30 mouse cellular contexts compared by ENCODE assay signal in genomic region chr15:97030984-97031492, GRCm38 (mm10). TPM values are rescaled to one million over a fixed set of nuclear protein-coding genes. Genes with fewer than 3 reads are reported as not detected.
"Had no signal": no experiment of that assay in that cellular context is flagged by ENCODE, and none has a peak within 500 bp of the region (broad histone marks: within the 10 kb centered on the region; RNA-seq: fewer than 3 reads in every experiment).

No protein-coding gene starts in this region.

- H3K36me3 ChIP-seq: embryonic facial prominence, embryonic 10.5 days; embryonic facial prominence, embryonic 12.5 days; embryonic facial prominence, embryonic 13.5 days; embryonic facial prominence, embryonic 15.5 days; forebrain, embryonic 10.5 days; forebrain, embryonic 12.5 days; forebrain, embryonic 15.5 days had no signal

- H3K27ac ChIP-seq: embryonic facial prominence, embryonic 10.5 days; embryonic facial prominence, embryonic 12.5 days; embryonic facial prominence, embryonic 13.5 days; embryonic facial prominence, embryonic 15.5 days; forebrain, embryonic 10.5 days; forebrain, embryonic 12.5 days; forebrain, embryonic 13.5 days; forebrain, embryonic 15.5 days; gastrocnemius, adult 2 months had no signal

- H3K4me2 ChIP-seq: embryonic facial prominence, embryonic 12.5 days; embryonic facial prominence, embryonic 13.5 days; embryonic facial prominence, embryonic 15.5 days; forebrain, embryonic 12.5 days; forebrain, embryonic 13.5 days; forebrain, embryonic 15.5 days had no signal

- H3K27me3 ChIP-seq: embryonic facial prominence, embryonic 12.5 days; embryonic facial prominence, embryonic 13.5 days; embryonic facial prominence, embryonic 15.5 days; forebrain, embryonic 12.5 days; forebrain, embryonic 13.5 days; forebrain, embryonic 15.5 days had no signal

- H3K9me3 ChIP-seq: embryonic facial prominence, embryonic 10.5 days; embryonic facial prominence, embryonic 12.5 days; embryonic facial prominence, embryonic 13.5 days; embryonic facial prominence, embryonic 15.5 days; forebrain, embryonic 10.5 days; forebrain, embryonic 12.5 days; forebrain, embryonic 13.5 days; forebrain, embryonic 15.5 days had no signal

- DNase-seq: cerebellum, adult 18-20 months; cerebellum, adult 2 months; cerebellum, adult 8-10 months; cerebellum, adult 9-10 months; cerebellum, adult 9-11 months; cerebellum, postnatal 10 days; cerebellum, postnatal 14 days; cerebellum, postnatal 25 days; cerebellum, postnatal 36 days; embryo, embryonic 11 days; forebrain, postnatal 0 days; gastrocnemius, adult 2 months; gastrocnemius, postnatal 10 days; gastrocnemius, postnatal 14 days; gastrocnemius, postnatal 25 days; gastrocnemius, postnatal 36 days; heart, adult 18-20 months had no signal

- ATAC-seq: forebrain, embryonic 13.5 days; forebrain, embryonic 14.5 days; forebrain, embryonic 15.5 days; forebrain, embryonic 16.5 days; forebrain, postnatal 0 days had no signal

- H3K4me1 ChIP-seq: embryonic facial prominence, embryonic 15.5 days; forebrain, embryonic 12.5 days; forebrain, embryonic 13.5 days; forebrain, embryonic 15.5 days had no signal

- H3K9ac ChIP-seq: embryonic facial prominence, embryonic 12.5 days; embryonic facial prominence, embryonic 13.5 days; embryonic facial prominence, embryonic 15.5 days; forebrain, embryonic 12.5 days; forebrain, embryonic 13.5 days; forebrain, embryonic 15.5 days; forebrain, postnatal 0 days had no signal

- H3K4me3 ChIP-seq: embryonic facial prominence, embryonic 10.5 days; embryonic facial prominence, embryonic 12.5 days; embryonic facial prominence, embryonic 13.5 days; embryonic facial prominence, embryonic 15.5 days; erythroblast, embryonic 14.5 days; forebrain, embryonic 10.5 days; forebrain, embryonic 12.5 days; forebrain, embryonic 13.5 days; forebrain, embryonic 15.5 days; gastrocnemius, adult 2 months had no signal

RNA-seq across cellular contexts. Expression of gene Slc38a4, which starts 24.7 kb away (rescaled TPM):
- total RNA-seq: common myeloid progenitor, adult 5-6 weeks; granulocyte monocyte progenitor cell, adult 5-6 weeks had no signal
